Mouse (Mus musculus): ENCODE measurements around the gene Faah.

Gene Faah

DNA sequence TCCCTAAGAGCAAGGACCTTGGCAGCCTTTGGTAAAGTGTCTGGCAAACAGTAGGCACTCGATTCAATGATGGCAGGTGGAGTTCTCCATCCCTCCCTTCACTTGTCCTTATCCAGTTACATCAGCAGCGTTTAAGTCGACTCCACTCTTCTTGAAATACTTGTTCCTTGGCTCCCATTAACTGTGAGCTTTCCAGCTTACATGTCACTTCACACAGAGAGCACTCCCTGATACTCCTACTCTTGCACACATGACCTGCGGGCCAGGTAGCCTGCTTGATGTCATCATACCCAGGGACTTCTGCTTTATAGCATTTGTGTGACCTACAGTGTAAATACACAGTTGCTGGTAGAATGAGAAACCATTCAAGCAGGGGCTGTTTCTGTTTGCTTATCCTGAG, 21.0 kb downstream of the Faah start:
- no peak for DNase-seq

GRCm38 (mm10) chr4:115995376-115995730, 22.4 kb downstream of the Faah start:
- no peak for DNase-seq

DNA sequence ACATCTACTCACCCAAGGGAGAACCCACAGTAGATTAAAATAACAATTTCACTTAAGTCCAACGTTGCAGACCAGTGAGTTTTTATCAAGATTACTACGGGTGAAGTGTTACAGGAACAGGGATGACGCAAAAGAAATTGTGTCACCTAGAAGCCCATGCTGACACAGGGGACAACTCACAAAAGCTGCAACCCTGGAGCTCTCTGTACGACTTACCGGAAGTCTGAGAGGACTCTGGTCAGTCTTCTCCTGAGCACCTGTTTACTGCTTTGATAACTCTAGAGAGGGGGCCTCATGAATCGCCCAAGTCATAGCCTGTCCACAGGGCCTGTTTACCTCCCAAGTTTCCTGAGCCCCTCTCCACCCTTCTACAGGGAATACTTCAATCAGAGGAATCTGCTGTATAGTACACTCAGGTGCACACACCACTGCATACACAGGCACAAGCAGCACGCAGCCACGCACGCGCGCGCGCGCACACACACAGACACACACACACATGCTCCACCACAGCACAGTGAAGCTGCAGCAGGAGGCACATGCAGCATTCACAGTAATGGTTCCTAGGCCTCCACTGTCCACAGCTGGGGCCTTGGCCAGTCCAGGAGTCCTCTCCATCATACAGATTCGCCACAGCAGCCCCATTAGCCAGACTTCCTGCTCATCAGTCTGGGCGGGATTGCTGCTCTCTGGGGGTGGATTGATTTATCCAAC, 22.9 kb downstream of the Faah start:
- no peak for DNase-seq

DNA sequence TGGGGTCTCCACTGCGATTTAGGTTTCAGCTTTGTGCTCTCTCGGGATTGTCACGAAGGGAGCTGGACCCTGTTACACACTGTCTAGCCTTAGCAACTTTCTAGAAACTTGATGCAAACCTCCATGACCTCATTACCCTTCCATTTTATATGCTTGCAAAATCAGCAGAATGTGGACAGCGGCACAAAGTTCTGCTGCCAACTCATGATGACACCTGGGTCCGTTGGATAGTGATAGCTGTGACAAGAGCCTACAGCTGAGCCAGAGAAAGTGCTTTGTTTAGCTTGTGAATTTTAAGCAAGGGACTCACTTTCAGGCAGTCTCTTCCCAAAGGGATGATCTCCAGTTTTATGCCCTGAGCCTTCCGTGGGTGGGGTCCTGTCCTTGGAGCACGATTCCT, 28.3 kb downstream of the Faah start:
- no peak for DNase-seq

- no peak for DNase-seq
Observed at GRCm38 (mm10) chr4:115987858-115988530, 29.7 kb downstream of the Faah start.

DNA sequence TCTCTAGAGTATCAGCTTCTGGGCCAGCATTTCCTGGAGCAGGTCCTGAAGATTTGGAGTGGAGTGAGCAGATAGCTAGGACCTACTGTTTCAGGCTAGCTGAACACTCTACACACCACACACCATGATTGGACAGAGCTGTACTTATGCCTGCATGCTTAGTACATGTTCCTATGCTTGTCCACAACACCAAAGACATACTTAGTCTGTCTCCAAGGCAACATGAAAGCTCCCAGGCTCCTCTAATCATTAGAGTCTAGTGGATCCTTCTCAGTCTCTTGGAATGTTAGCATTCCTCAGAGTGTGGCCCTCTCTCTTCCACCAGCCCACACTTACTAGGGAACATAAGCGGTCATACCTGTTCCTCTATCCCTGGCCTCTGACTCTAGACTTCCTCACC, 30.3 kb downstream of the Faah start:
- no peak for DNase-seq

GRCm38 (mm10) chr4:115984967-115985366, 32.8 kb downstream of the Faah start:
- DNase-seq = peak; percentile 40 to 58

DNA sequence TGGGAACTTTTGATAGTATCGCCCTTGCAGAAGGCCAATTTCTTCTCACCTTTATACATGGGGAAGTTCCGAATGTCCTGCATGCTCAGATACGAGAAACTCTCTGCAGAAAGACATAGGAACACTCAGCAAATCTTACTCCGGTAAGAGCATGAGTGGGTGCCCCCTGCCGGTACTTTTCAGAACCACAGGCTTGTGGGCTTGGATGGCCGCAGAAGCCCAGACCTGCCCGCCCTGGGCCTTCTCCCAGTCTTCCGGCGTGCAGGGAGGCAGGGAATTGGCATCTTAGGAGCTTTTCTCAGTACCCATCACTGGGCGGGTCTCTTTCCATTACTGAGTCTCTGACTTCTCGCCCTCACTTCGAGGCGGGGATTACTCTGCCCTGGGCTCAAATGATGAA, 33.6 kb downstream of the Faah start:
- peak; percentile 94 to 95 for DNase-seq

DNA sequence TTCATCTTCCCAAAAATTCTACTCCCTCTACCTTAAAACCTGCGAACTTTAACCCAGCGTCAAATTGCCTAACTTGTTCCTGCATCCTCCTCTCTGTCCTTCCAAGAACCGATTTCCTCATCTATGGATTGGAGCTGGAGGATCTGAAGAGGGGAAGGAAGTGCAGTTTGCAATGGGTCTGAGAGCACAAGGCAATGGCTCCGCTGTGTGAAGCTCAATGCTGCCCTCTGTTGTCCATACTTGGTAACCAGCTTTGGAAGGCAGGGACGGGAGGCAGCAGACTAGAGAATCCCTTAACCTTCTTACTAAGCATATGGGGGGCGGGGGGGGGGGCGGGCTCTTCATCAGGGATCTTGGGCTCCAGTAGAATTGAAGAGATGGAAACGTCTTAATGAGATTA, 37.0 kb downstream of the Faah start:
- DNase-seq = peak; percentile 78 to 82

GRCm38 (mm10) chr4:115979437-115979836, 38.3 kb downstream of the Faah start:
- DNase-seq = peak; percentile 5 to 20

GRCm38 (mm10) chr4:115978911-115979310, 38.8 kb downstream of the Faah start:
- DNase-seq = no peak

DNA sequence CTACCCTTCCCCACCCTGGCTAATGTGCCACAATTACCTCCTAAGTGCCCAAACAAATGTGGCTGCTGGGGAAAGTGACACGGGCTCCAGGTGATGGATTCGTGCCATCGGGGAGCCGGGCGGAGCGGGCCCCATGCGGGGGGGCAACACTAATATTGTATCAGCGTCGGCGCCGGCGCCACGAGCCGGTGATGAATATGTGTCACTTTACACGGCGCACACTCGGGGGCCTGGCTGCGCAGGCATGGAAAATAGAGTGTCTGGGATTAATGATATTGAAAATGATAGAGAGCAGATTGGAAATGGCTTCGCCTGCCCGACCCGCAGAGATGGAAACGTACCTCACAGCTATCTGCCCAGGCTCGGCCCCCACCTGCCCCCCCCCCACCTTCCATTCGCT, 45.2 kb downstream of the Faah start:
- DNase-seq = no peak

GRCm38 (mm10) chr4:115964446-115964845, 53.3 kb downstream of the Faah start:
- DNase-seq = peak; percentile 47 to 54

GRCm38 (mm10) chr4:115963751-115964150, 54.0 kb downstream of the Faah start:
- DNase-seq = no peak

DNA sequence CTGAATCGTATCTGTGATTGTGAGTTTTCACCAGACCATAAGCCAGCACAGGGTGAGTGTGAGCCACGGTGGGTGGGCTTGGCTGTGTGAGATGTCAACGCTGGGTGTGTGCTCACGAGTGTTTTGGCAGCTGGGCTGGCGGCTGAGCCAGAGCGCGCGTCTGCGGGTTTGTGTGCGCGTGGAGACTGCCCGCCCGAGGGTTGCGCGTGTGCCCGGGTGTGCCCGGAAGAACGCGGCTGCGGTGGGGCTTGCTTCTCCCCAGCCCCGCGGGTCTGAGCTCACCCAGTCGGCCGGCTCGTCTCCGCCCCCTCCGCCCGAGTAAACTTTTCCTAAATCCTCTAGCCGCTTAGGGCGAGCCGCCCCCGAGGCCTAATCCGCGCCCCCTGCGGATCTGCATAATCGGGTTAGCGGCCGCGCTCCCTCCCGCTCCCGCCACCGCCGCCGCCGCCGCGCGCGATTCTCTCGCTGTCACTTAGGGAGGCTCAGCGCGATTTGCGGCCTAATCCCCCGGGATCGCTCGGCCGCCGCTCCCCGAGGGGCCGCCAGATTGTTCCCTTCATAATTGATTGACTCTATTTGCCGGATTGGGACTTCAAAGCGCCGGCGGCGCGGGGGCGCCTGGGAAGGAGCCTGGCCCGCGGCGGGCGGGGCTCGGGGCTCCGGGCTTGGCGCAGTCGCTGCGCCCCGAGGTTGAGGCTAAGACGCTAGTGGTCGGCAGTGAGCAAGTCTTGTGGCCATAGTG, 54.9 kb downstream of the Faah start:
- DNase-seq = peak; percentile 71 to 80

DNA sequence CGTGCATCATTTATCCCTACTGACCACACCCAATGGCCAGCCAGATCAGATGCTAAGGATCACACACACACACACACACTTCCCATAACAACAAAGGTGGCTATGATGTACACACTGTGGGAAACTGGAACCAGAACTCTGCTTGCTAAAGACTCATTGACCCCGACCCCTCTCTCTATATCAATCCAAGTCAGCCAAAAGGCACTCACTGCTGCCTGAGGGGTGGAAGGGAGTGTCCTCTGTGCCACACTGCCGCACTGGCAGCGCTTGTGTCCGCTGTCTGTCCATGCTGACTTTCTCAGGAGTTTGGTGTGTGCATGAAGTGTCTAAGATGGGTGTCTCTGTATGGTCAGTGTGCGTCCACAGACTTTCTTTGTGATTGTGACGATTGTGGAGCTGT, 55.7 kb downstream of the Faah start:
- DNase-seq = no peak

- no peak for DNase-seq
Observed at GRCm38 (mm10) chr4:115959546-115959945, 58.2 kb downstream of the Faah start.

- DNase-seq = no peak
Observed at GRCm38 (mm10) chr4:115955494-115955775, 62.3 kb downstream of the Faah start.

DNA sequence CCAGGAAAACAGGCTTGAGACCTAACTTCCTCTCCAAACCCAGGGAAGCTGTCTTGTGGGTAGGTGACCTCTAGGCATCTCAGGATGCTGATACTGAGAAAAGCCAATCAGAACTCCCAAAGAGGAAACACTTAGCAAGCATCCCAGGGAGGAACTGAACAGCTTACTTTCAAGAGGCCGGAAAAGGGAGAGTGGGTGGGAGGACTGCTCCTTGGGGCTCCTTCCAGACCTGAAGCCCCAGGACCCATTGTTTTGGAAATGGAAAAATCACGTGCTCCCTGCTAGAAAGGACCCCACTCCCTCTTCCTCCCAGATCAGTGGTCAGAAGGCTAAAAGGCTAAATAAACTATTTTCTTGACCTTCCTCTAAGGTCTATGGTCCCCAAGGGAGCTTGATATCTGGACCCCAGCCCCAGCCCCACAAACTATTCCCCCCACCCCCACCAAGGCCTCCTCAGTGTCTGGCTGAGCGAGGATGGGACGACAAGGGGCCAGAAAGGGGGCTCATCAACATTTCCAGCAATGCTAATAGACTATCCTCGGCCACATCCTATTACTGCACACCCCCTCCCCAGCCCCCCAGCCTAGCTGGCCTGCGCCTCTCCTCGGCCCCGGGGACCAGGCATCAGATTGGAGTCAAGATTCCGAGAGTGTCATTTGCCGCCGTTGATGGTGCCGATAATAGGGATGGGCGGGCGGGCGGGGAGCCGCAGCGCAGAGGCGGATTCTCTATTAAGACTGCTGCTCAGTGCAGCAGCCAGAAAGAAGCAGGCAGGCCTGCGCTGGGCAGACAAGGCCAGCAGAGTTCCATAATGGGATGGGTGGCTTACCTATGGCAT, 62.9 kb downstream of the Faah start:
- no peak for DNase-seq

- peak in 1 of 2 experiments; percentile 46 for DNase-seq
Observed at GRCm38 (mm10) chr4:115953559-115953958, 64.2 kb downstream of the Faah start.

DNA sequence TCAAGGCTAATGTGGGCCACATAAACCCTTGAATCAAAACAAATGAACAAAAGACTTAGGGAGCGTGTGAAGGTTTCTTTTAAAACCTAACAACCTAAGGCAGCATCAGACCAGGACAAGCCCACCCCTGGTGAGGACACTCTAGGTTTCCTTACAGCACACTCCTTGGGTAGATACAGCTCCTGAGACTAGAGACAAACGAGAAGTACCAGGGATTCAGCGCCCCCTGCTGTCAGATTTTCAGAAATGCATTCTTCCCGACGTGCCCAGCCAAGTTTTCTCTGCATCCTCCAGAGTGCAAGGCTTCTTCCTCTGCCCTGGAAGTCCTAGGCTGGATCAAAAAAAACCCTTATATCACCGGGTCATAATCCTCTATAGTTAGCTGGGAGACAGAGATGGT, 65.0 kb downstream of the Faah start:
- DNase-seq = peak; percentile 73 to 77

DNA sequence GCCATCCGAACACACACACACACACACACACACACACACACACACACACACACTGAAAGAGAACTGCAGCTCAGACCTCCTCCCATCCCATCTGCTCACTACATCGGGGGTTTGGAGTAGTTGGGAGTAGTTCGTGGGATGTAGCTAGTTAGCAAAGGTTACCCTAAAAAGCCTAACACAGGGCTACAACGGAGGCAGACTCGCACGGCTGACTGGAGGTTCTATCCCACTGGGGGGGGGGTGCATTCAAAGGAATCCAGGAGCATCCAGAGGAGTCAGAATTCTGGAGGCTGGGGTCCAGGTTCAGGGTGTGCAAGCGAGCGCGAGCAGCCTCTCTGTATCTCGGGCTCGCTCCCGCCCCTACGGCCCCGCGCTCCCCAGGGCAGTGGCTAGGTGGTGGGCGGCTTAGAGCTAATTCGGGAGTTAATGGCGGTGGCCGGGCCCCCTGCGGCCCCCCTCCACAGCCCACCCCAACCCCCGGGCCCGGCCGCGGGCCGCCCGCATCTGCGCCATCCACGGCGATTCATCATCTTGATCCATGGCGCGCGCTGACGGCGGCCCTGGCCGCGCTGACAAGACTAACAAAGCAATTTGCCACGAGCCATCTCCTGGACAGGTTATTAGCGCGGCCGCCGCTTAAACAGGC, 73.9 kb downstream of the Faah start:
- no peak for DNase-seq

All from kidney, postnatal 4 days (tissue).